Mouse (Mus musculus): ENCODE measurements around the gene Bicdl1.
A peak's percentile ranks its signal among the peaks of the same experiment; 100 is the strongest.
"Not testable (repeated sequence)": the region's sequence is repeated elsewhere in the genome, so short reads cannot be mapped to it uniquely, and the experiment has no call there.

Gene Bicdl1

GRCm38 (mm10) chr5:115731001-115731731, at the start of gene Bicdl1:
TSS of gene Bicdl1 (minus strand) at chr5:115731621.
- peak in 1 of 2 experiments; percentile 42 for DNase-seq (ENCODE audit: low read depth in 1 of 2, low spot score in 2 of 2)

GRCm38 (mm10) chr5:115776911-115777310, 45.5 kb upstream of the Bicdl1 start:
- DNase-seq (ENCODE audit: low read depth in 1 of 2, low spot score in 2 of 2) = no peak

GRCm38 (mm10) chr5:115775350-115775749, 43.9 kb upstream of the Bicdl1 start:
- DNase-seq (ENCODE audit: low read depth in 1 of 2, low spot score in 2 of 2) = no peak

- no peak for DNase-seq (ENCODE audit: low read depth in 1 of 2, low spot score in 2 of 2)
Observed at GRCm38 (mm10) chr5:115770048-115770447, 38.6 kb upstream of the Bicdl1 start.

GRCm38 (mm10) chr5:115769116-115769515, 37.7 kb upstream of the Bicdl1 start:
- DNase-seq (ENCODE audit: low read depth in 1 of 2, low spot score in 2 of 2) = no peak

- DNase-seq (ENCODE audit: low read depth in 1 of 2, low spot score in 2 of 2) = no peak
Observed at GRCm38 (mm10) chr5:115766821-115767220, 35.4 kb upstream of the Bicdl1 start.

GRCm38 (mm10) chr5:115763981-115764380, 32.6 kb upstream of the Bicdl1 start:
- no peak for DNase-seq (ENCODE audit: low read depth in 1 of 2, low spot score in 2 of 2)

GRCm38 (mm10) chr5:115760903-115761302, 29.5 kb upstream of the Bicdl1 start:
- no peak for DNase-seq (ENCODE audit: low read depth in 1 of 2, low spot score in 2 of 2)

- DNase-seq (ENCODE audit: low read depth in 1 of 2, low spot score in 2 of 2) = no peak
Observed at GRCm38 (mm10) chr5:115758431-115759180, 27.2 kb upstream of the Bicdl1 start.

GRCm38 (mm10) chr5:115757516-115757915, 26.1 kb upstream of the Bicdl1 start:
- no peak for DNase-seq (ENCODE audit: low read depth in 1 of 2, low spot score in 2 of 2)

- DNase-seq (ENCODE audit: low read depth in 1 of 2, low spot score in 2 of 2) = no peak
Observed at GRCm38 (mm10) chr5:115755501-115755900, 24.1 kb upstream of the Bicdl1 start.

GRCm38 (mm10) chr5:115754831-115755230, 23.4 kb upstream of the Bicdl1 start:
- DNase-seq (ENCODE audit: low read depth in 1 of 2, low spot score in 2 of 2) = no peak

- DNase-seq (ENCODE audit: low read depth in 1 of 2, low spot score in 2 of 2) = no peak
Observed at GRCm38 (mm10) chr5:115752883-115753282, 21.5 kb upstream of the Bicdl1 start.

GRCm38 (mm10) chr5:115751916-115752315, 20.5 kb upstream of the Bicdl1 start:
- not testable (repeated sequence) for DNase-seq (ENCODE audit: low read depth in 1 of 2, low spot score in 2 of 2)

GRCm38 (mm10) chr5:115748316-115748715, 16.9 kb upstream of the Bicdl1 start:
- DNase-seq (ENCODE audit: low read depth in 1 of 2, low spot score in 2 of 2) = no peak

- DNase-seq (ENCODE audit: low read depth in 1 of 2, low spot score in 2 of 2) = no peak
Observed at GRCm38 (mm10) chr5:115745319-115745718, 13.9 kb upstream of the Bicdl1 start.

- no peak for DNase-seq (ENCODE audit: low read depth in 1 of 2, low spot score in 2 of 2)
Observed at GRCm38 (mm10) chr5:115738032-115738431, 6.6 kb upstream of the Bicdl1 start.

- DNase-seq (ENCODE audit: low read depth in 1 of 2, low spot score in 2 of 2) = no peak
Observed at GRCm38 (mm10) chr5:115734570-115734969, 3.1 kb upstream of the Bicdl1 start.

GRCm38 (mm10) chr5:115732849-115733216, 1.4 kb upstream of the Bicdl1 start:
- DNase-seq (ENCODE audit: low read depth in 1 of 2, low spot score in 2 of 2) = peak in 1 of 2 experiments; percentile 1

- DNase-seq (ENCODE audit: low read depth in 1 of 2, low spot score in 2 of 2) = peak in 1 of 2 experiments; percentile 29
Observed at GRCm38 (mm10) chr5:115732176-115732848, 891 bp upstream of the Bicdl1 start.

GRCm38 (mm10) chr5:115731732-115732175, 333 bp upstream of the Bicdl1 start:
- no peak for DNase-seq (ENCODE audit: low read depth in 1 of 2, low spot score in 2 of 2)

- DNase-seq (ENCODE audit: low read depth in 1 of 2, low spot score in 2 of 2) = no peak
Observed at GRCm38 (mm10) chr5:115730314-115730713, 1.1 kb downstream of the Bicdl1 start.
